Mouse (Mus musculus) heart, postnatal 0 days (tissue): ENCODE measurements around the gene Ces5a. TPM values are rescaled to one million over a fixed set of nuclear protein-coding genes. Genes with fewer than 3 reads are reported as not detected.
A peak's percentile ranks its signal among the peaks of the same experiment; 100 is the strongest.

ENCODE experiments used
- ATAC-seq: fragments of 200-750 bp; cut with Nextera tagmentation; 2 replicates; pipeline ENCODE4 v1.8.0; 2017; ENCODE audit warnings: low read depth, moderate number of reproducible peaks, moderate library complexity; ENCODE audit not compliant: insufficient read depth
- DNase-seq: peaks from one replicate; pipeline ENCODE4 v3.0.0-alpha.2; 2016; ENCODE audit warnings: low spot score
- H3K27ac ChIP-seq: fragments of 300-500 bp; sonication (generic); 2 replicates; pipeline ENCODE4 v1.5.1; 2014; ENCODE audit warnings: low read depth, mild to moderate bottlenecking
- H3K27me3 ChIP-seq: fragments of 300-500 bp; sonication (generic); 2 replicates; pipeline ENCODE4 v1.6.1; 2014; ENCODE audit warnings: low read length, mixed read lengths; ENCODE audit not compliant: control insufficient read depth, insufficient read depth
- H3K36me3 ChIP-seq: fragments of 300-500 bp; sonication (generic); replicated peaks from 2 replicates; pipeline ENCODE4 v1.6.1; 2014; ENCODE audit warnings: low read length, mixed read lengths; ENCODE audit not compliant: control insufficient read depth, insufficient read depth
- H3K4me1 ChIP-seq: fragments of 300-500 bp; sonication (generic); 2 replicates; pipeline ENCODE4 v1.6.1; 2014; ENCODE audit warnings: antibody characterized with exemption; ENCODE audit not compliant: control insufficient read depth, insufficient read depth
- H3K4me2 ChIP-seq: fragments of 300-500 bp; sonication (generic); 2 replicates; pipeline ENCODE4 v1.6.1; 2014; ENCODE audit warnings: low read depth, mild to moderate bottlenecking, low read length, moderate library complexity
- H3K4me3 ChIP-seq: fragments of 300-500 bp; sonication (generic); 2 replicates; pipeline ENCODE4 v1.5.1; 2014; ENCODE audit warnings: low read depth, low read length
- H3K9ac ChIP-seq: fragments of 300-500 bp; sonication (generic); replicated peaks from 2 replicates; pipeline ENCODE4 v1.6.1; 2014; ENCODE audit warnings: low read depth, low read length, mixed read lengths
- H3K9me3 ChIP-seq: fragments of 300-500 bp; sonication (generic); replicated peaks from 2 replicates; pipeline ENCODE4 v1.6.1; 2016; ENCODE audit warnings: low read length; ENCODE audit not compliant: control insufficient read depth
- CTCF ChIP-seq: IDR thresholded peaks from 2 replicates; pipeline ENCODE4 v1.5.1; 2016; ENCODE audit warnings: antibody characterized with exemption, control low read depth, low read depth
- EP300 ChIP-seq: IDR thresholded peaks from 2 replicates; pipeline ENCODE4 v1.6.1; 2016; ENCODE audit warnings: antibody characterized with exemption, low read depth
- WGBS: fragments of 180-500 bp; shearing (Covaris S2); extraction: QIAGEN DNeasy Blood & Tissue Kit; methylation state at CpG from one replicate; pipeline ENCODE4 v1.1.7; 2014; 5-methylcytosine and 5-hydroxymethylcytosine counted together
- polyA plus RNA-seq: library from polyadenylated mRNA; unstranded; fragments of >200 nt; fragmentation: Nextera tagmentation; extraction: Ambion mirVana; gene quantifications from 2 replicates; pipeline ENCODE4 v1.2.1, GENCODE M21; 2015
- total RNA-seq: library from RNA; depleted of rRNA; stranded (reverse); fragments of >200 nt; gene quantifications from 2 replicates; pipeline ENCODE4 v1.2.3, GENCODE M21; 2014; ENCODE audit warnings: low replicate concordance

Ces5a gene
- total and polyA plus RNA-seq, 2 experiments from 2014 or later: 0.07 TPM; not detected in 1

DNA sequence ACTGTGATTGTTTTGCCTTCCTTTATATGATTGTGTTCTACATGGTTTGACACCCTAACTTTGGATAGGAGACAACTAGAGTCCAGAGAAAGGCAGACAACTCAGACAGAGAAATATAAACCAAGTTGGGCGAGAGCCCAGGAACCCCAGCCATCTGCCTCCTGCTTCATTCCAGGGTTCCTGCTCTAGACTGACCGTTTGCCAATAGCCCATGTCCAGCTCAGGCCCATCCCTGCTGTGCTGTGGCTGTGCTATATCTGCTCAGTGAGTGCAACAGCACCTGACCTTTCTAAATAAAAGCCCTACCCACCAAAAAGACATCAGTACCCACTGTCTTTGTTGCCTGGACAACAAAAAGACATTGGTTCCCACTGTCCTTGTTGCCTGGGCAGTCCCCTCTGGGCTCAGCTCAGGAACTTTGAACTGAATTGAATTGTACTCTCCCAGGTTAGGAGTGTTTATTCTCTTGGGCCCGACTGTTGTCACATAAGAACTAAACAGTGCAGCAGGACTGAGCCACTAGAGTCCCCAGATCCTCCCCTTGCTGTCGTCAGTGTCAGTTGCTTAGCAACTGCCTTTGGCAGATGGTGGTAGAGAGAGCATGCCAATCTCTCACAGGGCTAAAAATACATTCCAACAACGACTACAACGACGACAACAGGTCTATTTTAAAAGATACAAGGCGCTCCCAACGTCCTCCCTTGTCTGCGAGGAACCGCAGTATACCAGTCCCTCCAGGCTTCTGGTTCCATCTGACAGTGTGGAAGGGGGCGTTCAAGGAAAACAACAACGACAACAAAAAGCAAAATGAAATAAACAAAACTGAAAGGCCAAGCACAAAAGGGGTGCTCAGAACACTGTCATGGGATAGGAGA lies 33.9 kb upstream of the Ces5a start:
- peak overlapping the region; percentile 36 for H3K4me2 ChIP-seq
- peak overlapping the region; percentile 16; the same call in 1 of the 2 replicates for H3K4me3 ChIP-seq
- H3K4me1 ChIP-seq: peaks cover 27% of the 10 kb centered on the region
- no peak overlapping the region for H3K9ac ChIP-seq
- ATAC-seq (peak; percentile 97), DNase-seq (peak; percentile 95)
- H3K27me3 ChIP-seq: no peaks in the 10 kb centered on the region
- no peaks in the 10 kb centered on the region for H3K36me3 ChIP-seq
- TF ChIP-seq CTCF (no peak), EP300 (peak; percentile 40; the same call in 1 of the 2 replicates)
- WGBS: 14% methylated on average over 13 of the region's 13 CpGs
- H3K27ac ChIP-seq: peak overlapping the region; percentile 94
- peaks cover 9% of the 10 kb centered on the region; the same call in 1 of the 2 replicates for H3K9me3 ChIP-seq

DNA sequence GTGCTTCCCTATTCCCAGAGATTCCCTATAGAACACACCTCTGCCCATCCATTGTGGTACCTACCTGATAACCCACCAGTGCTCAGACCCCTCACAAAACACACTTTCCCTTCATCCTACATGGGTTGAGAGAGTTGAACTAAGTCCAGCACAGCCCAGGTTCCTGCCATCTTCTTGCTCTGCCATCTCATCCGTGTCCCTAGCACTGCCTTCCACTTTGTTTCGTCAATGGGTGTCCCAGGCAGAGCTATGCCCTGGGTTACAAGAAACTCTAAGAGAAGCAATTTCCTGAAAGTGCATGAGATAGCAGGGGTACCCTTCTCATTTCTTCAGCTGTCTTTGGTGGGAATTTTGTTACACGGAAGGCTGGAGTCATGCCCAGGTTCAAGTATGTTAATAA lies 33.0 kb upstream of the Ces5a start:
- no peak for ATAC-seq
- WGBS: 88% methylated on average over 3 of the region's 3 CpGs
- peaks cover 9% of the 10 kb centered on the region; the same call in 1 of the 2 replicates for H3K9me3 ChIP-seq
- peak overlapping the region; percentile 94 for H3K27ac ChIP-seq
- H3K27me3 ChIP-seq: no peaks in the 10 kb centered on the region
- no peak overlapping the region for H3K4me2 ChIP-seq
- no peak for DNase-seq
- no peaks in the 10 kb centered on the region for H3K36me3 ChIP-seq
- no peak for TF ChIP-seq EP300
- TF ChIP-seq CTCF: no peak
- no peak overlapping the region for H3K4me3 ChIP-seq
- H3K9ac ChIP-seq: no peak overlapping the region
- H3K4me1 ChIP-seq: peaks cover 27% of the 10 kb centered on the region

DNA sequence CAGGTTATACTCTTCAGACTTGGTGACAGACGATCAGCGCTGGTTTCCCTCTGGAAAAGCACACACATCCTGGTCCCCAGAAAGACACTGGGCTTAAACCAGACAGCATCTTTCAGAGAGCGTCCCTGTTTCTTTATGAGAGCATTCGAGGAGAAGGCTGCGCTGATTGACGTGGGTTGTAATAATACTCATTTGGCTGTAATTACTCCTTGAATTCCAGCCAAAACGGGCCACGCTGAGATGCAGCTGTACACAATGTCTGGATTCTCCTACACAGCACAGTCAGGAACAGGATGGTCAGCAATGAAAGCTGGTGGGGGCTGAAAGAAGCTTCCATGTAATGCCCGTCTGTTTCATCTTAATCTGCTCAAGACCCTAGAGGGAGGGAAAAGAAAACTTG lies 31.5 kb upstream of the Ces5a start:
- no peak for TF ChIP-seq CTCF
- 68% methylated on average over 9 of the region's 9 CpGs for WGBS
- Histone ChIP-seq H3K9ac (no peak overlapping the region), H3K9me3 (peaks cover 9% of the 10 kb centered on the region; the same call in 1 of the 2 replicates), H3K4me2 (no peak overlapping the region), H3K4me1 (peaks cover 18% of the 10 kb centered on the region), H3K27me3 (no peaks in the 10 kb centered on the region), H3K4me3 (no peak overlapping the region), H3K27ac (no peak overlapping the region), H3K36me3 (no peaks in the 10 kb centered on the region)
- DNase-seq: no peak
- no peak for ATAC-seq

DNA sequence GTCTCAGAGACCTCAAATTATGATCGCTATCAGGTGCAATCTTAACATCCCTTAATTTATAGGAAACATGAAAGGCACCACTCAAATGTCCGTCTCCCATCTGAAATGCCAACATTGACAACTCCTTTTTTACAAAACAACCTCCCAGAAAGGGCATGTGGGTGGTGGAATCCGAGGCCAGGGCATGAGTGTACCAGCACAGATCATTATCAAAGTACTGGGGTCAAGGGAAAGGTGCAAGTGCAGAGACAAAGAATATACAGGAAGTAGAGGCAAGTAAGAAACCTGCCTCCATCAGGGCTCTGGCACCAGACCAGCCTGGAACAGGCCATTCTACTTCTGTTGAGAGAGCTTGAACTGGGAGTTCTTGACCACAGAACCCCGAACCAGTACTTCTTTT lies 29.0 kb upstream of the Ces5a start:
- Histone ChIP-seq H3K27me3 (no peaks in the 10 kb centered on the region), H3K27ac (no peak overlapping the region), H3K9me3 (peaks cover 9% of the 10 kb centered on the region; the same call in 1 of the 2 replicates), H3K4me1 (no peaks in the 10 kb centered on the region; the same call in 1 of the 2 replicates), H3K4me3 (no peak overlapping the region), H3K36me3 (no peaks in the 10 kb centered on the region), H3K4me2 (no peak overlapping the region), H3K9ac (no peak overlapping the region)
- WGBS: 70% methylated on average over 4 of the region's 4 CpGs
- DNase-seq: no peak
- TF ChIP-seq CTCF (no peak), EP300 (no peak)
- ATAC-seq: no peak

DNA sequence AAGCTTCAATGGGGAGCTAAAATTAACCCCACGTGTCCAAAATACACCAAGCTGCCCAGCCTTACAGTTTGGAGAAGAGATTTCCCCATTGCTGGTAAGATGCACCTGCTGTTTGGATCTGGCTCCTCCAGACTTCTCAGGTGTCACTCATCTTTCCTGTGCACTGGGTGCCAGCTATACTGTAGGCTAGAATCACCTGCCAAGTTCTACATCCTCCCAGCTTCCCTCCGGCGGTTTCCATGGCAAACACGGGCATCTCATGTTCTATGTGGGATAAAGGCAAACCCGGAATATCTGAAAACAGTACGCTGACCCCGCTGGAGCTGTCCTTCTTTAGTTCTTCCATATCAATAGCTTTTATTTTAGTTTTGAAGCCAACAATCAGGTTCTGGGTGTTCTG lies 27.9 kb upstream of the Ces5a start:
- DNase-seq (no peak), ATAC-seq (no peak)
- TF ChIP-seq EP300: no peak
- no peak for TF ChIP-seq CTCF
- H3K27me3 ChIP-seq: no peaks in the 10 kb centered on the region
- H3K27ac ChIP-seq: no peak overlapping the region
- H3K4me3 ChIP-seq: no peak overlapping the region
- peaks cover 8% of the 10 kb centered on the region; the same call in 1 of the 2 replicates for H3K9me3 ChIP-seq
- WGBS: 80% methylated on average over 7 of the region's 7 CpGs
- no peak overlapping the region for H3K4me2 ChIP-seq
- no peaks in the 10 kb centered on the region for H3K4me1 ChIP-seq
- H3K9ac ChIP-seq: no peak overlapping the region
- no peaks in the 10 kb centered on the region for H3K36me3 ChIP-seq
